Mouse (Mus musculus) liver, adult 2 months (tissue): Measurements from ENCODE around the gene Gm10382.

Experiments
- CTCF ChIP-seq: fragments of 200-500 bp; IDR thresholded peaks from 2 replicates; pipeline ENCODE4 v1.5.1; 2011; ENCODE audit warnings: low read depth, low read length, control low read depth
- POLR2A ChIP-seq: fragments of 200-500 bp; IDR thresholded peaks from 2 replicates; pipeline ENCODE4 v1.6.1; 2011; ENCODE audit warnings: low read length, control low read depth; ENCODE audit not compliant: insufficient read depth; ENCODE audit errors: extremely low read depth

DNA sequence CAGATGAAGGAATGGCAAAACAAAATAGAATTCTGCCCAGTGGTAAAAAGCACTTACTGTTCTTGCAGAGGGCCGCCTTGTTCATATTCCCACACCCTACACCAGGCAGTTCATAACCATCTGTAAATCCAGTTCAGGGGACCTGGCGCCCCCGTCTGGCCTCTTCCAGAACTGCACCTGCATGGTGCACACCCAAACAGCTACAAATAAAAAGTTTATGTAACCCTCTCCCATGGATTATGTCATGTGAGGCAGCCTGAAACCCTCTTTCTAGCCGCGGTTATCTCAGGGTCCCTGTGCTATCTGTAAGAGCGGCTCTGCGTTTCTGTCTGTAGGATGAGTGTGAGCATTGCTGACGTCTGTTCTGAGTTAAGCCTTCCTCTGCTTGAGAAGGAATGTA is 40.6 kb upstream of the Gm10382 start:
- TF ChIP-seq CTCF (peak; percentile 92), POLR2A (no peak)
